Mouse (Mus musculus): ENCODE measurements around the gene Znfx1.
A peak's percentile ranks its signal among the peaks of the same experiment; 100 is the strongest.

Gene Znfx1

GRCm38 (mm10) chr2:166995796-166996532, 66.9 kb downstream of the Znfx1 start, which contains the start of gene Stau1:
Gene Stau1 (minus strand): TSS chr2:166996299.
- DNase-seq (ENCODE audit: low spot score in 2 of 2): peak; percentile 92 to 95

GRCm38 (mm10) chr2:166995021-166995795, 67.6 kb downstream of the Znfx1 start:
- DNase-seq (ENCODE audit: low spot score in 2 of 2): peak in 1 of 2 experiments; percentile 27

- DNase-seq (ENCODE audit: low spot score in 2 of 2): no peak
Observed at GRCm38 (mm10) chr2:166991945-166992344, 70.9 kb downstream of the Znfx1 start.

- no peak for DNase-seq (ENCODE audit: low spot score in 2 of 2)
Observed at GRCm38 (mm10) chr2:166990861-166991260, 72.0 kb downstream of the Znfx1 start.

Data from heart, adult 9 months (tissue).